Mouse (Mus musculus) intestine, embryonic 16.5 days (tissue): ENCODE results near the gene Olfr485. TPM values are rescaled to one million over a fixed set of nuclear protein-coding genes. Genes with fewer than 3 reads are reported as not detected.

Experiments
- ATAC-seq: fragments of 200-750 bp; cut with Nextera tagmentation; 2 replicates; pipeline ENCODE4 v1.8.0; 2017; ENCODE audit warnings: moderate TSS enrichment, moderate library complexity
- H3K27ac ChIP-seq: fragments of 300-500 bp; sonication (generic); 2 replicates; pipeline ENCODE4 v1.5.1; 2014; ENCODE audit warnings: mild to moderate bottlenecking, low read length
- H3K27me3 ChIP-seq: fragments of 300-500 bp; sonication (generic); replicated peaks from 2 replicates; pipeline ENCODE4 v1.6.1; 2014; ENCODE audit warnings: low read length, control low read depth, mixed read lengths; ENCODE audit not compliant: control insufficient read depth, insufficient read depth
- H3K36me3 ChIP-seq: fragments of 300-500 bp; sonication (generic); 2 replicates; pipeline ENCODE4 v1.6.1; 2014; ENCODE audit warnings: low read length, control low read depth; ENCODE audit not compliant: control insufficient read depth, insufficient read depth
- H3K4me1 ChIP-seq: fragments of 300-500 bp; sonication (generic); 2 replicates; pipeline ENCODE4 v1.6.1; 2014; ENCODE audit warnings: low read length, control low read depth, mixed read lengths; ENCODE audit not compliant: control insufficient read depth, insufficient read depth
- H3K4me2 ChIP-seq: fragments of 300-500 bp; sonication (generic); 2 replicates; pipeline ENCODE4 v1.6.1; 2014; ENCODE audit warnings: low read depth, low read length, control low read depth
- H3K4me3 ChIP-seq: fragments of 300-500 bp; sonication (generic); 2 replicates; pipeline ENCODE4 v1.5.1; 2014; ENCODE audit warnings: mild to moderate bottlenecking, low read length
- H3K9ac ChIP-seq: fragments of 300-500 bp; sonication (generic); 2 replicates; pipeline ENCODE4 v1.6.1; 2014; ENCODE audit warnings: low read depth, low read length
- H3K9me3 ChIP-seq: fragments of 300-500 bp; sonication (generic); 2 replicates; pipeline ENCODE4 v1.6.1; 2016; ENCODE audit warnings: low read length, control low read depth; ENCODE audit not compliant: control insufficient read depth
- WGBS: fragments of 180-500 bp; shearing (Covaris S2); extraction: QIAGEN DNeasy Blood & Tissue Kit; methylation state at CpG from one replicate; pipeline ENCODE4 v1.1.7; 2014; 5-methylcytosine and 5-hydroxymethylcytosine counted together
- polyA plus RNA-seq: library from polyadenylated mRNA; unstranded; fragments of >200 nt; fragmentation: Nextera tagmentation; extraction: Ambion mirVana; gene quantifications from 2 replicates; pipeline ENCODE4 v1.2.1, GENCODE M21; 2015

The Olfr485 gene
- polyA plus RNA-seq, 1 experiment from 2014 or later, result not detected

DNA sequence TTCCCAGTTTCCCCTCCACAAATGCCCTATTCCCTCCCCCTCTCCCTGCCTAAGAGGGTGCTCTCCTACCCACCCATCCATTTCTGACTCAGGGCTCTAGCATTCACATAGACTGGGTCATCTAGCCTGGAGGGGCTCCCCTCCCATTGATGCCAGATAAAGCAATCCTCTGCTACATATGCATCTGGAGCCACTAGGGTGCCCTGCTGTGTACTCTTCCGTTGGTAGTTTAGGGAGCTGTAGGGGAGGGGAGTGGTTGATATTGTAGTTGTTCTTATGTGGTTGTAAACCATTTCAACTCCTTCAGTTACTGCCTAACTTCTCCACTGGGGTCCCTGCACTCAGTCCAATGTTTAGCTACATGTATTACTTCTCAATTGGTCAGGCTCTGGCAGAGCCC lies 39.0 kb downstream of the Olfr485 start:
- ATAC-seq, result no peak
- Histone ChIP-seq H3K4me1 (no peaks in the 10 kb centered on the region), H3K4me3 (no peak overlapping the region), H3K4me2 (no peak overlapping the region), H3K27ac (no peak overlapping the region), H3K9me3 (no peaks in the 10 kb centered on the region), H3K36me3 (no peaks in the 10 kb centered on the region), H3K9ac (no peak overlapping the region), H3K27me3 (no peaks in the 10 kb centered on the region)
- 18% methylated on average over 1 of the region's 1 CpGs for WGBS

Other genes with a start within 250 kb of the Olfr485 start
- not detected in 2 replicates for gene Olfr473, start 229.4 kb downstream of the Olfr485 start, polyA plus RNA-seq
- gene Olfr474, start 205.2 kb downstream of the Olfr485 start, polyA plus RNA-seq, result not detected in 2 replicates
- gene Olfr476, start 195.1 kb downstream of the Olfr485 start, polyA plus RNA-seq, result not detected in 2 replicates
- not detected in 2 replicates for gene Olfr477, start 173.2 kb downstream of the Olfr485 start, polyA plus RNA-seq
- not detected in 2 replicates for gene Olfr478, start 125.9 kb downstream of the Olfr485 start, polyA plus RNA-seq
- not detected in 2 replicates for gene Olfr479, start 109.2 kb downstream of the Olfr485 start, polyA plus RNA-seq
- not detected in 2 replicates for gene Olfr480, start 92.5 kb downstream of the Olfr485 start, polyA plus RNA-seq
- not detected in 2 replicates for gene Olfr481, start 80.0 kb downstream of the Olfr485 start, polyA plus RNA-seq
- 0.06 TPM in 1 of 2 replicates, not detected in the other for gene Olfr482, start 62.3 kb downstream of the Olfr485 start, polyA plus RNA-seq
- gene Olfr483, start 59.0 kb downstream of the Olfr485 start, polyA plus RNA-seq, result not detected in 2 replicates
- gene Olfr484, start 32.4 kb downstream of the Olfr485 start, polyA plus RNA-seq, result not detected in 2 replicates
- not detected in 2 replicates for gene Olfr486, start 12.9 kb upstream of the Olfr485 start, polyA plus RNA-seq
- gene Olfr487, start 54.8 kb upstream of the Olfr485 start, polyA plus RNA-seq, result not detected in 2 replicates
- gene Olfr488, start 98.5 kb upstream of the Olfr485 start, polyA plus RNA-seq, result not detected in 2 replicates
- not detected in 2 replicates for gene Olfr490, start 129.1 kb upstream of the Olfr485 start, polyA plus RNA-seq
- not detected in 2 replicates for gene Olfr491, start 153.6 kb upstream of the Olfr485 start, polyA plus RNA-seq
- not detected in 2 replicates for gene Olfr492, start 163.8 kb upstream of the Olfr485 start, polyA plus RNA-seq
- gene Olfr493, start 187.1 kb upstream of the Olfr485 start, polyA plus RNA-seq, result not detected in 2 replicates
- gene Olfr494, start 205.5 kb upstream of the Olfr485 start, polyA plus RNA-seq, result not detected in 2 replicates
- not detected in 2 replicates for gene Olfr495, start 233.3 kb upstream of the Olfr485 start, polyA plus RNA-seq